Mouse (Mus musculus) layer of hippocampus, adult 2 months (tissue): ENCODE measurements around the gene A2ml1. TPM values are rescaled to one million over a fixed set of nuclear protein-coding genes. Genes with fewer than 3 reads are reported as not detected.

ENCODE experiments used
- DNase-seq, 2 experiments: peaks; one replicate each; pipeline ENCODE4 v3.0.0; 2022; ENCODE audit warnings: low spot score in 2 of 2
- H3K27ac ChIP-seq: fragments of 200-600 bp; 2 replicates; pipeline ENCODE4 v1.8.1; 2022
- H3K4me3 ChIP-seq: fragments of 200-600 bp; 2 replicates; pipeline ENCODE4 v1.8.1; 2022; ENCODE audit warnings: mild to moderate bottlenecking
- CTCF ChIP-seq: fragments of 200-600 bp; conservative IDR thresholded peaks from 2 replicates; pipeline ENCODE4 v1.8.1; 2022; ENCODE audit warnings: antibody characterized with exemption, mild to moderate bottlenecking, moderate library complexity
- total RNA-seq, 2 experiments: library from RNA; stranded (reverse); gene quantifications; 2 replicates each; pipeline ENCODE4 v1.2.3; 2021

The A2ml1 gene
- total RNA-seq, 2 experiments from 2014 or later: 9.8 to 10.4 TPM

- peak overlapping the region; percentile 87 for H3K27ac ChIP-seq
- no peak for TF ChIP-seq CTCF
- DNase-seq: peak; percentile 50 to 60
- peak overlapping the region; percentile 49 for H3K4me3 ChIP-seq
These were observed 15.7 kb upstream of the A2ml1 start for GRCm38 (mm10) chr6:128597121-128597522.

- no peak for DNase-seq
- H3K27ac ChIP-seq: no peak overlapping the region
- no peak overlapping the region for H3K4me3 ChIP-seq
These were observed 13.2 kb upstream of the A2ml1 start for GRCm38 (mm10) chr6:128594651-128595050.

GRCm38 (mm10) chr6:128589426-128589825 lies 8.0 kb upstream of the A2ml1 start:
- DNase-seq: no peak
- H3K4me3 ChIP-seq: no peak overlapping the region
- H3K27ac ChIP-seq: no peak overlapping the region
- no peak for TF ChIP-seq CTCF

More at GRCm38 (mm10) chr6:128594651-128595050, 13.2 kb upstream of the A2ml1 start:
- TF ChIP-seq CTCF: no peak

- Histone ChIP-seq H3K27ac (no peak overlapping the region), H3K4me3 (no peak overlapping the region)
- no peak for DNase-seq
- no peak for TF ChIP-seq CTCF
These were observed 6.2 kb upstream of the A2ml1 start for GRCm38 (mm10) chr6:128587619-128588018.

GRCm38 (mm10) chr6:128585642-128586245 lies 4.3 kb upstream of the A2ml1 start:
- H3K4me3 ChIP-seq: no peak overlapping the region
- DNase-seq: no peak
- no peak for TF ChIP-seq CTCF
- H3K27ac ChIP-seq: no peak overlapping the region

- peak; percentile 64 for TF ChIP-seq CTCF
- no peak for DNase-seq
- no peak overlapping the region for H3K27ac ChIP-seq
- no peak overlapping the region for H3K4me3 ChIP-seq
These were observed 2.8 kb upstream of the A2ml1 start for GRCm38 (mm10) chr6:128584070-128584660.

- Histone ChIP-seq H3K4me3 (no peak overlapping the region), H3K27ac (no peak overlapping the region)
- no peak for DNase-seq
- TF ChIP-seq CTCF: no peak
These were observed 4.1 kb downstream of the A2ml1 start for GRCm38 (mm10) chr6:128577301-128577700.

GRCm38 (mm10) chr6:128566589-128566988 lies 14.8 kb downstream of the A2ml1 start:
- no peak overlapping the region for H3K27ac ChIP-seq
- H3K4me3 ChIP-seq: no peak overlapping the region
- TF ChIP-seq CTCF: no peak
- DNase-seq: no peak

- no peak for TF ChIP-seq CTCF
- H3K4me3 ChIP-seq: no peak overlapping the region
- no peak overlapping the region for H3K27ac ChIP-seq
- DNase-seq: no peak
These were observed 27.4 kb downstream of the A2ml1 start for GRCm38 (mm10) chr6:128554049-128554448.

- TF ChIP-seq CTCF: no peak
- H3K4me3 ChIP-seq: no peak overlapping the region
- H3K27ac ChIP-seq: no peak overlapping the region
- no peak for DNase-seq
These were observed 31.6 kb downstream of the A2ml1 start for GRCm38 (mm10) chr6:128549463-128550452.

GRCm38 (mm10) chr6:128548532-128548931 lies 32.9 kb downstream of the A2ml1 start:
- no peak for DNase-seq
- no peak for TF ChIP-seq CTCF
- Histone ChIP-seq H3K27ac (no peak overlapping the region), H3K4me3 (no peak overlapping the region)

GRCm38 (mm10) chr6:128545402-128545801 lies 36.0 kb downstream of the A2ml1 start:
- Histone ChIP-seq H3K4me3 (no peak overlapping the region), H3K27ac (no peak overlapping the region)
- no peak for DNase-seq
- TF ChIP-seq CTCF: no peak

- TF ChIP-seq CTCF: no peak
- DNase-seq: peak; percentile 33 to 37
- Histone ChIP-seq H3K27ac (peak overlapping the region; percentile 57; the same call in 1 of the 2 replicates), H3K4me3 (peak overlapping the region; percentile 41)
These were observed 38.2 kb downstream of the A2ml1 start for GRCm38 (mm10) chr6:128543226-128543625.
